Mouse (Mus musculus): ENCODE data around the gene Sytl4.

The Sytl4 gene

GRCm38 (mm10) chrX:133981231-133982002, at the start of gene Sytl4:
Gene Sytl4, minus strand, starts transcription at chrX:133981812.
- CTCF ChIA-PET = no interaction called here

- CTCF ChIA-PET = no interaction called here
Measured at GRCm38 (mm10) chrX:134020664-134021063, 39.1 kb upstream of the Sytl4 start.

GRCm38 (mm10) chrX:134019005-134019404, 37.4 kb upstream of the Sytl4 start:
- CTCF ChIA-PET = no interaction called here

- CTCF ChIA-PET = no interaction called here
Measured at GRCm38 (mm10) chrX:133995866-133996265, 14.3 kb upstream of the Sytl4 start.

GRCm38 (mm10) chrX:133964615-133965014, 17.0 kb downstream of the Sytl4 start:
- CTCF ChIA-PET = no interaction called here

- CTCF ChIA-PET = no interaction called here
Measured at GRCm38 (mm10) chrX:133960617-133961016, 21.0 kb downstream of the Sytl4 start.

GRCm38 (mm10) chrX:133954661-133955060, 27.0 kb downstream of the Sytl4 start:
- CTCF ChIA-PET = no interaction called here

GRCm38 (mm10) chrX:133947427-133947826, 34.2 kb downstream of the Sytl4 start:
- CTCF ChIA-PET = no interaction called here

- CTCF ChIA-PET = no interaction called here
Measured at GRCm38 (mm10) chrX:133939561-133939960, 42.1 kb downstream of the Sytl4 start.

GRCm38 (mm10) chrX:133936605-133937225, 44.9 kb downstream of the Sytl4 start:
- CTCF ChIA-PET = no interaction called here

- CTCF ChIA-PET = no interaction called here
Measured at GRCm38 (mm10) chrX:133931302-133932013, 50.2 kb downstream of the Sytl4 start.

GRCm38 (mm10) chrX:133926760-133927159, 54.9 kb downstream of the Sytl4 start:
- CTCF ChIA-PET = no interaction called here

- CTCF ChIA-PET = no interaction called here
Measured at GRCm38 (mm10) chrX:133921187-133921586, 60.4 kb downstream of the Sytl4 start.

GRCm38 (mm10) chrX:133914219-133914618, 67.4 kb downstream of the Sytl4 start:
- CTCF ChIA-PET = no interaction called here

- CTCF ChIA-PET = no interaction called here
Measured at GRCm38 (mm10) chrX:133913006-133913405, 68.6 kb downstream of the Sytl4 start.

GRCm38 (mm10) chrX:133911397-133912103, 70.1 kb downstream of the Sytl4 start:
- CTCF ChIA-PET = no interaction called here

- CTCF ChIA-PET = no interaction called here
Measured at GRCm38 (mm10) chrX:133908261-133908660, 73.4 kb downstream of the Sytl4 start, which contains the start of gene Srpx2. Gene Srpx2, plus strand, starts transcription at chrX:133908426.

- CTCF ChIA-PET = no interaction called here
Measured at GRCm38 (mm10) chrX:133898014-133898542, 83.5 kb downstream of the Sytl4 start, which contains the start of gene Tspan6. Gene Tspan6, minus strand, starts transcription at chrX:133898429.

- CTCF ChIA-PET = no interaction called here
Measured at GRCm38 (mm10) chrX:133888111-133888510, 93.5 kb downstream of the Sytl4 start.

- CTCF ChIA-PET = no interaction called here
Measured at GRCm38 (mm10) chrX:133887308-133887707, 94.3 kb downstream of the Sytl4 start.

Data from spleen, embryonic (tissue).